Mouse (Mus musculus): ENCODE data around the gene Arhgap23. TPM values are rescaled to one million over a fixed set of nuclear protein-coding genes. Genes with fewer than 3 reads are reported as not detected.

Gene Arhgap23
- total and polyA plus RNA-seq, 3 experiments: 1.2 to 5.6 (median 4.2) TPM

DNA sequence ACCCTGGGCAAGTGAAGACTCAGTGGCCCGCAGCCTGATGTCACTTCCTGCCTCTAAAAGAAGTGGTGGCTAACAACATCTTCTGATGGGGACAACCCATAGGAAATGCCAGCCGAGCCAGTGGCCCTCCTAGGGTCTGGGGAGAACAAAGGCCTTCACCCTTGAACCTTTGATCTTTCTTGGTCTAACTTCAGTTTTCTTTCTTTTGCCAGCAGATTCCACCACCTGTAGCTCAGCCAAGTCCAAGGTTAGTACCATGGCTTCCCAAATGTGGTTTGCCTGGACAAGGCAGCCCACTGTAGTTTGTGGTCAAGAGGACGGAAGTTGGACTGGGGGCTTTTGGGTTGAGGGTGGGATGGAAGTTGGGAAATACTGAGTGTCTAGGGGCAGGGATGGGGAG, 77.5 kb downstream of the Arhgap23 start:
- DNase-seq (ENCODE audit: extremely low read depth): no peak
- Histone ChIP-seq H3K79me2 (replicated peaks; ENCODE audit: control insufficient read depth, extremely low read depth, insufficient read depth, poor library complexity, severe bottlenecking) (no peaks in the 10 kb centered on the region), H3K9ac (ENCODE audit: insufficient read depth, low read depth) (no peak overlapping the region), H3K4me1 (ENCODE audit: control insufficient read depth in 1 of 2, insufficient read depth in 2 of 2) (peaks cover 3 to 25% of the 10 kb centered on the region in 2 experiments; a peak in 3 of 4 replicates), H3K27ac (ENCODE audit: insufficient read depth, low read depth) (no peak overlapping the region), H3K27me3 (replicated peaks) (no peaks in the 10 kb centered on the region), H3K4me3 (replicated peaks in 1 of 3; ENCODE audit: low read depth in 2 of 3, low read length in 2 of 3, poor library complexity in 1 of 3) (peak overlapping the region in 1 of 3 experiments; percentile 34), H3K4me2 (ENCODE audit: insufficient read depth, low read depth, poor library complexity, severe bottlenecking) (no peak overlapping the region), H3K9me3 (replicated peaks; ENCODE audit: low read length) (peaks cover 2% of the 10 kb centered on the region), H3K36me3 (replicated peaks in 1 of 2; ENCODE audit: control insufficient read depth in 1 of 2, insufficient read depth in 1 of 2, low read length in 1 of 2) (peaks cover 0 to 23% of the 10 kb centered on the region in 2 experiments)
- dilution Hi-C loops (cut with MboI; ENCODE audit: extremely low pct_ligation_motif_present, extremely low pct_unique_long_range_greater_than_20kb, low sequenced_read_pairs) (no loop called here), in situ Hi-C loops (cut with MboI; ENCODE audit: low pct_ligation_motif_present, low pct_unique_long_range_greater_than_20kb, low sequenced_read_pairs) (no loop called here)
- TF ChIP-seq MXI1 (IDR thresholded peaks at IDR 0.05; ENCODE audit: low read depth, low read length) (no peak), NRF1 (IDR thresholded peaks at IDR 0.05; ENCODE audit: low read depth, low read length) (no peak), USF2 (conservative IDR thresholded peaks at IDR 0.05; ENCODE audit: low read depth, low read length) (no peak), NELFE (IDR thresholded peaks at IDR 0.05; ENCODE audit: low read depth, low read length) (no peak)

DNA sequence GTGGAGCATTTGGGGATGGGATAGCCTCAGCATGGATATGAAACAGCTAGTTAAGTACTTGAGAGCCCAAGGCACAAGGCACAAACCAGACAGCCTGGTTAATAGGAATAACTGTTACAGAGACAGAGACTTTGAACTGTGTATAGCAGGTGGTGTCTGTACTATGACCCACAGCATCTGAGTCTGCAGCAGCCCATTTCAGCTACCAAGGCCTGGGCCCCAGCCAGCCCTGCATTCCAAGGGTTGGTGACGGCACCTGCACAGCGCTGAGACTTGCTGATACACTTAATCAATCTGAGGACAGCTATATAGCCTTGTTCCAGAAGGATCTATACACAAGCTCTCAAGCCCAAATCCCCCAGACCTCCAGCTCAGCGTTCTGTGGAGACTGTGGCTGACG, 82.2 kb downstream of the Arhgap23 start:
- Histone ChIP-seq H3K79me2 (replicated peaks; ENCODE audit: control insufficient read depth, extremely low read depth, insufficient read depth, poor library complexity, severe bottlenecking) (no peaks in the 10 kb centered on the region), H3K4me1 (ENCODE audit: control insufficient read depth in 1 of 2, insufficient read depth in 2 of 2) (peaks cover under 1 to 6% of the 10 kb centered on the region in 2 experiments; a peak in 3 of 4 replicates), H3K27me3 (replicated peaks) (no peaks in the 10 kb centered on the region), H3K4me3 (replicated peaks in 1 of 3; ENCODE audit: low read depth in 2 of 3, low read length in 2 of 3, poor library complexity in 1 of 3) (no peak overlapping the region), H3K4me2 (ENCODE audit: insufficient read depth, low read depth, poor library complexity, severe bottlenecking) (no peak overlapping the region), H3K9ac (ENCODE audit: insufficient read depth, low read depth) (no peak overlapping the region), H3K36me3 (replicated peaks in 1 of 2; ENCODE audit: control insufficient read depth in 1 of 2, insufficient read depth in 1 of 2, low read length in 1 of 2) (peaks cover 10 to 39% of the 10 kb centered on the region in 2 experiments), H3K9me3 (replicated peaks; ENCODE audit: low read length) (peaks cover 8% of the 10 kb centered on the region), H3K27ac (ENCODE audit: insufficient read depth, low read depth) (no peak overlapping the region)
- no peak for TF ChIP-seq HCFC1 (IDR thresholded peaks at IDR 0.05; ENCODE audit: low read depth, low read length)
- in situ Hi-C loops (cut with MboI; ENCODE audit: low pct_ligation_motif_present, low pct_unique_long_range_greater_than_20kb, low sequenced_read_pairs) (no loop called here), dilution Hi-C loops (cut with MboI; ENCODE audit: extremely low pct_ligation_motif_present, extremely low pct_unique_long_range_greater_than_20kb, low sequenced_read_pairs) (no loop called here)
- DNase-seq (ENCODE audit: extremely low read depth): no peak

- Histone ChIP-seq H3K9ac (ENCODE audit: insufficient read depth, low read depth) (no peak within 1 kb of the TSS), H3K4me1 (ENCODE audit: control insufficient read depth in 1 of 2, insufficient read depth in 2 of 2) (peaks cover 0 to 10% of the 10 kb centered on the region in 2 experiments; a peak in 2 of 4 replicates), H3K4me3 (replicated peaks in 1 of 3; ENCODE audit: low read depth in 2 of 3, low read length in 2 of 3, poor library complexity in 1 of 3) (no peak within 1 kb of the TSS), H3K9me3 (replicated peaks; ENCODE audit: low read length) (peaks cover 6% of the 10 kb centered on the region), H3K36me3 (replicated peaks in 1 of 2; ENCODE audit: control insufficient read depth in 1 of 2, insufficient read depth in 1 of 2, low read length in 1 of 2) (peaks cover 10 to 39% of the 10 kb centered on the region in 2 experiments), H3K79me2 (replicated peaks; ENCODE audit: control insufficient read depth, extremely low read depth, insufficient read depth, poor library complexity, severe bottlenecking) (no peaks in the 10 kb centered on the region), H3K27ac (ENCODE audit: insufficient read depth, low read depth) (no peak within 1 kb of the TSS), H3K4me2 (ENCODE audit: insufficient read depth, low read depth, poor library complexity, severe bottlenecking) (no peak within 1 kb of the TSS), H3K27me3 (replicated peaks) (no peaks in the 10 kb centered on the region)
- TF ChIP-seq IRF4 (IDR thresholded peaks at IDR 0.05; ENCODE audit: low read depth, low read length) (no peak), MEF2A (IDR thresholded peaks at IDR 0.05; ENCODE audit: borderline replicate concordance, low read depth, low read length) (no peak), NELFE (IDR thresholded peaks at IDR 0.05; ENCODE audit: low read depth, low read length) (no peak), ETS1 (conservative IDR thresholded peaks at IDR 0.05; ENCODE audit: low read depth, low read length) (no peak)
- in situ Hi-C loops (cut with MboI; ENCODE audit: low pct_ligation_motif_present, low pct_unique_long_range_greater_than_20kb, low sequenced_read_pairs): no loop called here
- no peak for DNase-seq (ENCODE audit: extremely low read depth)
- dilution Hi-C loops (cut with MboI; ENCODE audit: extremely low pct_ligation_motif_present, extremely low pct_unique_long_range_greater_than_20kb, low sequenced_read_pairs): no loop called here
These were observed 84.8 kb downstream of the Arhgap23 start, which contains the start of gene 4933428G20Rik for GRCm38 (mm10) chr11:97499865-97500719. Gene 4933428G20Rik, minus strand, starts transcription at chr11:97500340.
